Mouse (Mus musculus): ENCODE results near the gene Chrd. TPM values are rescaled to one million over a fixed set of nuclear protein-coding genes. Genes with fewer than 3 reads are reported as not detected.

Chrd gene
- total RNA-seq, 2 experiments from 2014 or later, result 1.7 to 2.0 TPM

DNA sequence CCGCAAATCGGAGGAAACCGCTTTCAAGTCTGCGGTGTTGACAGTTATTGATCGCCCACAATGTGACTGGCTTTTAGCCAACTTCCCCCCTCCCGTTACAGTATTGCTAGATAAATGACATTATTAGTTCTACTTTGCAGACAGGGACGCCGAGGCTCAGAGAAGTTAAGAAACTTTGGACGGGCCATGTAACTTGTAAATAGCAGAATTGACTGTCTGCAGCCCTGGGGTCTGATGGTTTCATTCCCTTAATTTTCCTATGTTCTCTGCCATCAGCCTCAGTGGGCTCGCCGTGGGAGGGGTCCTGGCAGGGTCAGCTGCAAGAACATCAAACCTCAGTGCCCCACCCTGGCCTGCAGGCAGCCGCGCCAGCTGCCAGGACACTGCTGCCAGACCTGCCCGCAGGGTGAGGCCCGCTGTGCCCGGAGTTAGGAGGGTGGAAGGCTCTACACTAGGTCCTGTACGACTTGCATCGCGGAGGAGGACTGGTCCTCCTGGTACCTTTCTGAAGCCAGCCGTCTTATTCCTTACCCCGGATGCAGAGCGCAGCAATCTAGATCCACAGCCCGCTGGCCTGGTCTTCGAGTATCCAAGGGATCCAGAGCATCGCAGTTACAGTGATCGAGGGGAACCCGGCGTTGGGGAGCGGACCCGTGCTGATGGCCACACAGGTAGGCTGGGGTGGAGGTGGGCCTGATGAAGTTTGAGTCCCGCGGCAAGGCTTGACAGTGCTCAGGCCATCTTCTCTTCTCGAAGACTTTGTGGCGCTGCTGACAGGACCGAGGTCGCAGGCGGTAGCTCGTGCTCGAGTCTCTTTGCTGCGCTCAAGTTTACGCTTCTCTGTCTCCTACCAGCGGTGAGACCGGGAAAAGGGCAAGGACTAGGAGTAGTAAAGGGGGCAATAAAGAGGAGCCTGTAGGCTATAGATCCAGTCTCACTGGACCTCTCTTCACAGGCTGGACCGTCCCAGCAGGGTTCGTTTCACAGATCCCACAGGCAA, 1.1 kb downstream of the Chrd start, which contains the start of gene Thpo:
TSS of gene Thpo (minus strand) at position 781 of the 1,000 bp plus-strand sequence.
- no peak for DNase-seq

- DNase-seq, result no peak
These were observed 2.7 kb downstream of the Chrd start for GRCm38 (mm10) chr16:20735651-20736050.

- no peak for DNase-seq
These were observed 3.2 kb downstream of the Chrd start for GRCm38 (mm10) chr16:20736168-20736567.

- no peak for DNase-seq
These were observed 3.9 kb downstream of the Chrd start for GRCm38 (mm10) chr16:20736823-20737222.

GRCm38 (mm10) chr16:20739845-20740244, 6.9 kb downstream of the Chrd start:
- DNase-seq, result no peak

DNA sequence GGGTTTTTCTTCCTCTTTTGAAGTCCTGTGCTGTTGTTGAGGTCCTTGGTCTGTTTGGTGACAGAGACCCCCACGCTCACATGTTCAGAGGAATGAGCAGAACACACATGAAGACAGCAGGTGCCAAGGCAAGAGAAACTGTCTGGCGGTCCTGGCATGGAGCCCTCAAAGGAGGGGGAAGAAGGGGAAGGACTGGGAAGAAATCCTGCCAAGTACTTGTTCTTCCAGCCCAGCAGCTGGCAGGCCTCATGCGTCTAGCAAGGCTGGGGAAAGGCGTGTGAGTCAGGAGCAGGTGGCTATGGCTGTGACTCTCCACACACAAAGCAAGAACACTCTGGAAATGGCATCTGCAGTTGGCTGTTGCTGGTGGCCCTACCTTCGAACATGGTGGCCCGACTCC, 13.7 kb downstream of the Chrd start:
- peak; percentile 88 to 89 for DNase-seq

- DNase-seq, result peak; percentile 35
These were observed 17.6 kb downstream of the Chrd start for GRCm38 (mm10) chr16:20750518-20750917.

GRCm38 (mm10) chr16:20756052-20756451, 23.1 kb downstream of the Chrd start:
- peak; percentile 79 to 87 for DNase-seq

- no peak for DNase-seq
These were observed 24.5 kb downstream of the Chrd start for GRCm38 (mm10) chr16:20757385-20757784.

DNA sequence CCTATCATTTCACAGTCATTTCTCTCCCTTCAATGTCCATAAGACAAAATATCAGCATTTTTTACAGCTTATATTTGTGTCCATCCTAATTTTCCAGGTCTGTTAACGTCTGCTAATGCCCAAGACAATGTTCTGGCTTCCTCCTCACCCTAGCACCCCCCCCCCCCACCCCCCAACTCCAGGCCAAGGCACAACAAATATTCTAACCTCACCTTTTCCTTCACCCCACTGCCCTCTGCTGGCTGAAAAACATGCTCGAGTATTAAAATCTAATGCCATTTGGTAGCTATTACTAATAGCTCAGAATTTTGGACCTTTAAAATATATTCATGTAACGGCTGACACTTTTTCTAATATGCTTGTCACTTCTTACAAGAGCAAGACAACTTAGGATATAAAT, 28.8 kb downstream of the Chrd start:
- DNase-seq, result peak; percentile 39 to 88

- peak; percentile 27 to 68 for DNase-seq
These were observed 32.3 kb downstream of the Chrd start for GRCm38 (mm10) chr16:20765244-20765643.

GRCm38 (mm10) chr16:20775021-20775420, 42.1 kb downstream of the Chrd start:
- no peak for DNase-seq

DNA sequence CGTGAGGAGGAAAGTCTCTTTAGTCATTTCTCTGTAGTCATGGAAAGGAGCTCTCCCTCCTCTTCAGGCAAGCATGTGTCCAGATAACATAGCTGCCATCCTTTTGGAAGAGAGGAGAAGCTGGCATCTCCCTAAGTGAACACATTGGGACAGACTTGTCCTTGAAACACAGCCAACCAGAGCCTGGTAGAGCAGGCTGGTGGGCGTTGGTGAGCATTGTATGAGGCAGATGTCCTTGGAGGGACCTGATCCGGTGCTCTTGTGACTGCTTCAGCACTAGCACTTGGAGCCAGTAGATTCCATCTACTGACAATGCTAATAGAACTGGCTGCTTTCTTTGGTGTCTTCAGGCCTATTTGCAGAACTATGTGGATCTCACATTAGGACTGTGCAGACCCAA, 46.9 kb downstream of the Chrd start:
- no peak for DNase-seq

GRCm38 (mm10) chr16:20781101-20781630, 48.2 kb downstream of the Chrd start:
- no peak for DNase-seq

- DNase-seq, result no peak
These were observed 51.0 kb downstream of the Chrd start for GRCm38 (mm10) chr16:20783891-20784290.

DNA sequence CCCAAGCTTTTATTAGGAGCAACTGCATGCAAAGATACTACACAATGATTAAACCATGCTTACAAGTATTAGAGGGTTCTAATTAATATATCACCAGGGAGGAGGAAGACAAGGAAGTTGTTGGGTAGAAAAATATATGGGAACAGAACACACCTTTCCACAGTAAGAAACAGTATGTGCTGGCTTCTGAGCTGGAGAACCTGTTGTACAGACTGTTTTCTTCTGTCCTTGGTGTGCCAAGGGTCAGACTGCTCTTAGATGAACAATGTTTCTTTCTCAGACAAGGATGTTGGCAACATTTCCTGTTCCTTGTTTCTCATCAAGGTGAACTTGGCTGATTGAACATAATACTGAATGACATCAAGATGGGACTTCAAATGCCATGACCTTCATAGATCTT, 51.8 kb downstream of the Chrd start:
- no peak for DNase-seq

GRCm38 (mm10) chr16:20786556-20786955, 53.6 kb downstream of the Chrd start:
- no peak for DNase-seq

DNA sequence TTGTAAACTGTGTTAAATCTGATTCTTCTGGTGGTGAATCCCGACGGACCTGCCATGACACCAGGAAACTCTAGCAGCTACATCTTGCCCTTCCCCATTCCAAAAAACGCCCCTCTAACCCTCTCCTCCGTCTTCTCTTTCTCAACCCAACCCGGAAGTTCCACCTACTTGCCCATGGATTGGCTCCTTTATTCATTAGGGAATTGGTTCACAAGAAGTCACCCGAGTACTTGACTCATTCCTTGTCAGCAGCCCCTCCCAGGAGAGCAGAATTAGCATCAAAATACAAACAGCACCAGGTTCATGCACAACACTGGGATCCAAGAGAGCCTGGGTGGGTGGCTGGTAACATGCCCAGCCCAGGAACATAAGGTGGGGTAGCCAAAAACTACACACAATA, 58.9 kb downstream of the Chrd start:
- no peak for DNase-seq

Other genes starting within 250 kb of the Chrd start
- gene Eif2b5, start 234.3 kb upstream of the Chrd start, total RNA-seq (2021), result 10 to 100 TPM; 55.1 to 60.2 TPM
- 10 to 100 TPM; 47.2 to 48.0 TPM for gene Dvl3, start 216.1 kb upstream of the Chrd start, total RNA-seq (2021)
- 100 to 1,000 TPM; 184 to 195 TPM for gene Ap2m1, start 197.6 kb upstream of the Chrd start, total RNA-seq (2021)
- 10 to 100 TPM; 61.7 to 70.2 TPM for gene Abcf3, start 184.6 kb upstream of the Chrd start, total RNA-seq (2021)
- under 1 TPM in 1 of 2 experiments, not detected in 1; 0.18 TPM for gene Vwa5b2, start 143.7 kb upstream of the Chrd start, total RNA-seq (2021)
- gene Eef1akmt4, start 121.5 kb upstream of the Chrd start, total RNA-seq (2021), result 1 to 10 TPM; 6.6 to 9.1 TPM
- gene Gm49333, start 121.5 kb upstream of the Chrd start, total RNA-seq (2021), result not detected
- 10 to 100 TPM in 1 of 2 experiments, 1 to 10 TPM in 1; 8.8 to 11.4 TPM for gene Alg3, start 121.4 kb upstream of the Chrd start, total RNA-seq (2021)
- gene Camk2n2, start 111.8 kb upstream of the Chrd start, total RNA-seq (2021), result 1 to 10 TPM; 1.3 to 1.6 TPM
- under 1 TPM; 0.49 to 0.72 TPM for gene Ece2, start 103.3 kb upstream of the Chrd start, total RNA-seq (2021)
- gene Psmd2, start 81.5 kb upstream of the Chrd start, total RNA-seq (2021), result 100 to 1,000 TPM; 208 to 217 TPM
- gene Eif4g1, start 64.8 kb upstream of the Chrd start, total RNA-seq (2021), result 100 to 1,000 TPM; 403 to 412 TPM
- gene Fam131a, start 39.9 kb upstream of the Chrd start, total RNA-seq (2021), result 10 to 100 TPM; 19.8 to 31.3 TPM
- gene Polr2h, start 15.5 kb upstream of the Chrd start, total RNA-seq (2021), result 10 to 100 TPM; 11.0 to 13.1 TPM
- gene Clcn2, start 15.4 kb upstream of the Chrd start, total RNA-seq (2021), result 1 to 10 TPM; 1.2 to 1.6 TPM
- under 1 TPM in 1 of 2 experiments, not detected in 1; 0.18 TPM for gene Thpo, start 1.4 kb downstream of the Chrd start, total RNA-seq (2021)

Measured in heart, adult 18-20 months (tissue).